Mouse (Mus musculus): ENCODE data around the gene Dtwd1.

DNA sequence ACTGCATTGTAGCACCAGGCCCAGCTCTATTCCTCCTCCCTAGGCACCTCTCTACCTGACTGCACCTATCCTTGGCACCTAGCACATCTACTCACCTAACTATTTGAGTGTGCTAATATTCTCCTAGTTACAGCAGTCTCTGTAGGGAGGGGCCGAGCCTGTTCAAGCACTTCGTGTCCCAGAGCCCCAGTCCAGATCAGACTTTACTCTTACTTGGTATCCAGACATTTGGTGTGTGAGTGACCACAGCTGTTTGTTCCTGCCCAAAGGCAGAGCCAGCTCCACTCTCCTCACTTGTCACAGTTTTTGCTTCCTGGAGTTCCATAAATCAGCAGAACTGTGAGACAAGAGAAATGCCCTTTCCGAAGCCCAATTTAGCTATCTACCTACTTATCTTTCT is 47.0 kb downstream of the Dtwd1 start:
- TF ChIP-seq CTCF (IDR thresholded peaks at IDR 0.05; ENCODE audit: low read depth, low read length) (no peak), POLR2A (IDR thresholded peaks at IDR 0.05; ENCODE audit: extremely low read depth, insufficient read depth, low read length) (no peak)

All from liver, adult 2 months (tissue).